Mouse (Mus musculus) mouse trophoblast stem cell (cell line): ENCODE results near the gene Gm21976.

Experiments
- in situ Hi-C, 2 experiments: fragments of 300-500 bp; cut with MseI, MboI; formaldehyde crosslinking; loops; 2 replicates in 1 of 2; 3 replicates in 1 of 2; pipeline ENCODE4 v1.15.1; 2025

Gm21976 gene

GRCm38 (mm10) chr13:98353709-98354089 lies 74.0 kb downstream of the Gm21976 start:
- in situ Hi-C loops = no loop called here

GRCm38 (mm10) chr13:98354090-98354801 lies 74.6 kb downstream of the Gm21976 start, which contains the start of gene Foxd1:
Gene Foxd1 (plus strand): TSS chr13:98354242.
- in situ Hi-C loops = no loop called here

GRCm38 (mm10) chr13:98354871-98355558 lies 75.3 kb downstream of the Gm21976 start:
- in situ Hi-C loops = no loop called here

- in situ Hi-C loops = no loop called here
These were observed 75.9 kb downstream of the Gm21976 start for GRCm38 (mm10) chr13:98355559-98356111.

GRCm38 (mm10) chr13:98356176-98356972 lies 76.7 kb downstream of the Gm21976 start:
- in situ Hi-C loops = no loop called here
